Mouse (Mus musculus) hindbrain, embryonic 16.5 days (tissue): ENCODE data around the gene Zfp692. TPM values are rescaled to one million over a fixed set of nuclear protein-coding genes. Genes with fewer than 3 reads are reported as not detected.

Source experiments
- ATAC-seq: fragments of 200-750 bp; cut with Nextera tagmentation; 2 replicates; pipeline ENCODE4 v1.8.0; 2017; ENCODE audit warnings: moderate TSS enrichment, moderate library complexity
- H3K27ac ChIP-seq: fragments of 300-500 bp; sonication (generic); 2 replicates; pipeline ENCODE4 v1.5.1; 2014; ENCODE audit warnings: low read depth, mild to moderate bottlenecking, control low read depth, low read length, moderate library complexity
- H3K27me3 ChIP-seq: fragments of 300-500 bp; sonication (generic); replicated peaks from 2 replicates; pipeline ENCODE4 v1.6.1; 2014; ENCODE audit warnings: low read length; ENCODE audit not compliant: control insufficient read depth, insufficient read depth
- H3K36me3 ChIP-seq: fragments of 300-500 bp; sonication (generic); 2 replicates; pipeline ENCODE4 v1.6.1; 2014; ENCODE audit warnings: mild to moderate bottlenecking, low read length, moderate library complexity, mixed read lengths; ENCODE audit not compliant: control insufficient read depth, insufficient read depth
- H3K4me1 ChIP-seq: fragments of 300-500 bp; sonication (generic); 2 replicates; pipeline ENCODE4 v1.6.1; 2014; ENCODE audit warnings: low read depth, low read length; ENCODE audit not compliant: control insufficient read depth, insufficient read depth
- H3K4me2 ChIP-seq: fragments of 300-500 bp; sonication (generic); 2 replicates; pipeline ENCODE4 v1.6.1; 2014; ENCODE audit warnings: mild to moderate bottlenecking, low read length, control low read depth, moderate library complexity
- H3K4me3 ChIP-seq: fragments of 300-500 bp; sonication (generic); 2 replicates; pipeline ENCODE4 v1.5.1; 2014; ENCODE audit warnings: mild to moderate bottlenecking, low read length, control low read depth, moderate library complexity
- H3K9ac ChIP-seq: fragments of 300-500 bp; sonication (generic); 2 replicates; pipeline ENCODE4 v1.6.1; 2014; ENCODE audit warnings: low read depth, mild to moderate bottlenecking, control low read depth, low read length, moderate library complexity
- H3K9me3 ChIP-seq: fragments of 300-500 bp; sonication (generic); 2 replicates; pipeline ENCODE4 v1.6.1; 2014; ENCODE audit warnings: mild to moderate bottlenecking, low read length, moderate library complexity; ENCODE audit not compliant: control insufficient read depth
- WGBS: fragments of 180-500 bp; shearing (Covaris S2); extraction: QIAGEN DNeasy Blood & Tissue Kit; methylation state at CpG from one replicate; pipeline ENCODE4 v1.1.7; 2014; 5-methylcytosine and 5-hydroxymethylcytosine counted together
- polyA plus RNA-seq: library from polyadenylated mRNA; unstranded; fragments of >200 nt; fragmentation: Nextera tagmentation; extraction: Ambion mirVana; gene quantifications from 2 replicates; pipeline ENCODE4 v1.2.1, GENCODE M21; 2015

The Zfp692 gene
- polyA plus RNA-seq, 1 experiment from 2014 or later = 30.1 TPM

- Histone ChIP-seq H3K9ac (peak overlapping the region; percentile 89), H3K4me3 (peak overlapping the region; percentile 79), H3K4me1 (peaks cover 16% of the 10 kb centered on the region), H3K4me2 (peak overlapping the region; percentile 81), H3K27ac (peak overlapping the region; percentile 97), H3K27me3 (no peaks in the 10 kb centered on the region), H3K9me3 (no peaks in the 10 kb centered on the region), H3K36me3 (peaks cover 10% of the 10 kb centered on the region)
- under 1% methylated on average over 57 of the region's 63 CpGs for WGBS
- peak; percentile 98 for ATAC-seq
Measured at GRCm38 (mm10) chr11:58322824-58323569, 16.1 kb downstream of the Zfp692 start.

GRCm38 (mm10) chr11:58323570-58324340, 16.9 kb downstream of the Zfp692 start:
- no peaks in the 10 kb centered on the region for H3K27me3 ChIP-seq
- peak overlapping the region; percentile 79 for H3K4me3 ChIP-seq
- no peaks in the 10 kb centered on the region for H3K9me3 ChIP-seq
- peaks cover 16% of the 10 kb centered on the region for H3K4me1 ChIP-seq
- H3K4me2 ChIP-seq = peak overlapping the region; percentile 81
- H3K27ac ChIP-seq = peak overlapping the region; percentile 97
- peak overlapping the region; percentile 89 for H3K9ac ChIP-seq
- H3K36me3 ChIP-seq = peaks cover 10% of the 10 kb centered on the region
- 13% methylated on average over 24 of the region's 24 CpGs for WGBS
- no peak for ATAC-seq

- WGBS = 90% methylated on average over 3 of the region's 3 CpGs
Measured at GRCm38 (mm10) chr11:58324614-58325229, 17.9 kb downstream of the Zfp692 start.

GRCm38 (mm10) chr11:58326781-58327180, 19.9 kb downstream of the Zfp692 start:
- WGBS = over 99% methylated on average over 3 of the region's 3 CpGs
- no peak for ATAC-seq
- H3K27me3 ChIP-seq = no peaks in the 10 kb centered on the region
- no peak overlapping the region for H3K9ac ChIP-seq
- H3K4me1 ChIP-seq = peaks cover 30% of the 10 kb centered on the region
- H3K27ac ChIP-seq = no peak overlapping the region
- no peaks in the 10 kb centered on the region for H3K9me3 ChIP-seq
- H3K36me3 ChIP-seq = peaks cover 10% of the 10 kb centered on the region
- H3K4me3 ChIP-seq = no peak overlapping the region
- no peak overlapping the region for H3K4me2 ChIP-seq

More at GRCm38 (mm10) chr11:58324614-58325229, 17.9 kb downstream of the Zfp692 start:
- H3K36me3 ChIP-seq = peaks cover 10% of the 10 kb centered on the region
- H3K9me3 ChIP-seq = no peaks in the 10 kb centered on the region
- no peak overlapping the region for H3K4me3 ChIP-seq
- ATAC-seq = no peak
- H3K27ac ChIP-seq = no peak overlapping the region
- H3K4me1 ChIP-seq = peaks cover 25% of the 10 kb centered on the region
- no peaks in the 10 kb centered on the region for H3K27me3 ChIP-seq
- H3K9ac ChIP-seq = no peak overlapping the region
- H3K4me2 ChIP-seq = no peak overlapping the region

- Histone ChIP-seq H3K9ac (peak overlapping the region; percentile 90), H3K4me1 (peaks cover 30% of the 10 kb centered on the region), H3K27me3 (no peaks in the 10 kb centered on the region), H3K9me3 (no peaks in the 10 kb centered on the region), H3K27ac (peak overlapping the region; percentile 79), H3K36me3 (peaks cover 10% of the 10 kb centered on the region), H3K4me2 (peak overlapping the region; percentile 93), H3K4me3 (peak overlapping the region; percentile 88)
- peak; percentile 13 for ATAC-seq
- WGBS = under 1% methylated on average over 21 of the region's 21 CpGs
Measured at GRCm38 (mm10) chr11:58329906-58330275, 23.0 kb downstream of the Zfp692 start.

GRCm38 (mm10) chr11:58330276-58331148, 23.6 kb downstream of the Zfp692 start, which contains the start of the genes Zfp672 and Sh3bp5l:
Gene Zfp672, minus strand, starts transcription at chr11:58330339.
Gene Sh3bp5l, plus strand, starts transcription at chr11:58330724.
- Histone ChIP-seq H3K36me3 (peaks cover 10% of the 10 kb centered on the region), H3K4me3 (peak within 1 kb of the TSS; percentile 88), H3K9ac (peak within 1 kb of the TSS; percentile 90), H3K27ac (peak within 1 kb of the TSS; percentile 80), H3K27me3 (no peaks in the 10 kb centered on the region), H3K9me3 (no peaks in the 10 kb centered on the region), H3K4me1 (peaks cover 30% of the 10 kb centered on the region), H3K4me2 (peak within 1 kb of the TSS; percentile 96)
- WGBS = under 1% methylated on average over 52 of the region's 52 CpGs
- peak; percentile 97 for ATAC-seq

GRCm38 (mm10) chr11:58331149-58331495, 24.3 kb downstream of the Zfp692 start:
- Histone ChIP-seq H3K27me3 (no peaks in the 10 kb centered on the region), H3K4me1 (peaks cover 30% of the 10 kb centered on the region), H3K27ac (peak overlapping the region; percentile 61), H3K9me3 (no peaks in the 10 kb centered on the region), H3K36me3 (peaks cover 10% of the 10 kb centered on the region), H3K9ac (peak overlapping the region; percentile 90), H3K4me2 (peak overlapping the region; percentile 96), H3K4me3 (peak overlapping the region; percentile 88)
- 14% methylated on average over 10 of the region's 10 CpGs for WGBS
- ATAC-seq = 0 out of 2 replicates have a peak, but pooled peaks have one; percentile 2

- ATAC-seq = no peak
- H3K4me1 ChIP-seq = peaks cover 30% of the 10 kb centered on the region
Measured at GRCm38 (mm10) chr11:58331546-58331945, 24.7 kb downstream of the Zfp692 start.

More at GRCm38 (mm10) chr11:58331546-58331945, 24.7 kb downstream of the Zfp692 start:
- WGBS = 95% methylated on average over 6 of the region's 6 CpGs
- peak overlapping the region; percentile 96 for H3K4me2 ChIP-seq
- peak overlapping the region; percentile 88 for H3K4me3 ChIP-seq
- H3K36me3 ChIP-seq = peaks cover 11% of the 10 kb centered on the region
- no peaks in the 10 kb centered on the region for H3K27me3 ChIP-seq
- H3K9me3 ChIP-seq = no peaks in the 10 kb centered on the region
- H3K9ac ChIP-seq = peak overlapping the region; percentile 90; the same call in 1 of the 2 replicates
- no peak overlapping the region for H3K27ac ChIP-seq
